Mouse (Mus musculus) heart, embryonic 11.5 days (tissue): ENCODE measurements around the gene Tomm20. TPM values are rescaled to one million over a fixed set of nuclear protein-coding genes. Genes with fewer than 3 reads are reported as not detected.

Source experiments
- ATAC-seq: fragments of 200-750 bp; cut with Nextera tagmentation; replicated peaks from 2 replicates; pipeline ENCODE4 v1.8.0; 2017; ENCODE audit warnings: moderate library complexity; ENCODE audit not compliant: insufficient number of reproducible peaks, low FRiP score, low TSS enrichment
- H3K27ac ChIP-seq: fragments of 300-500 bp; sonication (generic); 2 replicates; pipeline ENCODE4 v1.5.1; 2014; ENCODE audit warnings: mild to moderate bottlenecking, low read depth, low read length
- H3K27me3 ChIP-seq: fragments of 300-500 bp; sonication (generic); 2 replicates; pipeline ENCODE4 v1.6.1; 2014; ENCODE audit warnings: mild to moderate bottlenecking, low read length, mixed read lengths; ENCODE audit not compliant: control insufficient read depth, insufficient read depth
- H3K36me3 ChIP-seq: fragments of 300-500 bp; sonication (generic); 2 replicates; pipeline ENCODE4 v1.6.1; 2014; ENCODE audit warnings: mild to moderate bottlenecking, low read length, moderate library complexity, mixed read lengths; ENCODE audit not compliant: control insufficient read depth, insufficient read depth
- H3K4me1 ChIP-seq: fragments of 300-500 bp; sonication (generic); 2 replicates; pipeline ENCODE4 v1.6.1; 2014; ENCODE audit warnings: low read length; ENCODE audit not compliant: control insufficient read depth, insufficient read depth
- H3K4me2 ChIP-seq: fragments of 300-500 bp; sonication (generic); 2 replicates; pipeline ENCODE4 v1.6.1; 2014; ENCODE audit warnings: mild to moderate bottlenecking, moderate library complexity
- H3K4me3 ChIP-seq: fragments of 300-500 bp; sonication (generic); 2 replicates; pipeline ENCODE4 v1.5.1; 2014; ENCODE audit warnings: low read depth, low read length
- H3K9ac ChIP-seq: fragments of 300-500 bp; sonication (generic); 2 replicates; pipeline ENCODE4 v1.6.1; 2014; ENCODE audit warnings: mild to moderate bottlenecking, low read depth, low read length, moderate library complexity
- H3K9me3 ChIP-seq: fragments of 300-500 bp; sonication (generic); replicated peaks from 2 replicates; pipeline ENCODE4 v1.6.1; 2016; ENCODE audit warnings: low read length; ENCODE audit not compliant: control insufficient read depth
- WGBS: fragments of 180-500 bp; shearing (Covaris S2); extraction: QIAGEN DNeasy Blood & Tissue Kit; methylation state at CpG from one replicate; pipeline ENCODE4 v1.1.7; 2014; ENCODE audit not compliant: insufficient replicate concordance; 5-methylcytosine and 5-hydroxymethylcytosine counted together
- polyA plus RNA-seq: library from polyadenylated mRNA; unstranded; fragments of >200 nt; fragmentation: Nextera tagmentation; extraction: Ambion mirVana; gene quantifications from 2 replicates; pipeline ENCODE4 v1.2.1, GENCODE M21; 2014

Gene Tomm20
- polyA plus RNA-seq, 1 experiment from 2014 or later, result 237 TPM

DNA sequence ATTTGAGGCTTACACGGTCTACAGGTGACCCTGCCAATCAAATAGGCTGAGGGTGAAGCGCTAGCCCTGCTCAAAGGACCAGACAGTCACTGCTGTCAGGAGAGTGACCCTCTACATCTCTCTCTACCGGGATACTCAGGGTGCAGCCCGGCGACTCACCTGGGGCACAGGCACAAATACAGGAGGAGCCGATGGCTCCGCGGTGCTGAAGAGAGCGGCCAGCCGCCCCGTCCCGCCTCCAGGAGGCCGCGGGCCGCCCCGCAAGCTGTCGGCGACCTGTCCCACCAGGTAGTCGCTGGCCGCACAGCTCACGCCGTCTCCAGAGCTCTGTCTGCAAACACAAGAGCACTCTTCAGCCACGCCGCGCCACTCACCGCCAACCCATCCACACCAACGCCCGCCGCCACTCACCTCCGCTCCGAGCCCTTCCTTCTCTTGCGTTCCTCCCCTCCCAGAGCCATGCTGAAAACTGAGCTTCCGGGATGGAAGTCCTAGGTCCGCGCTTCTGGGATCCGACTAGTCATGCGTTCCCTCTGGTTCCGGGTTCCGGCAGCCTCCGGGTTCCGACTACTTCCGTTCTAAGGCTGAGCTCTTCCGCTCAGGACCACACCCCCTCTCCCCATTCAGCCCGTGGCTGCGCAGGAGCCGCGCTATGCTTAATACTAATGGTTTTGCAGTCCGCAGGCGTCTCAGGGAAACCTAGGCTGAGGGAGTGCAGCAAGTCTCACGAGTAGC lies 25.1 kb upstream of the Tomm20 start, which contains the start of gene Rbm34:
TSS of gene Rbm34 (minus strand) at position 493 of the 735 bp plus-strand sequence.
- ATAC-seq, result peak; percentile 95
- under 1% methylated on average over 49 of the region's 50 CpGs for WGBS
- peak within 1 kb of the TSS; percentile 94 for H3K4me2 ChIP-seq
- peaks cover 7% of the 10 kb centered on the region for H3K36me3 ChIP-seq
- peaks cover 2% of the 10 kb centered on the region; the same call in 1 of the 2 replicates for H3K4me1 ChIP-seq
- H3K27me3 ChIP-seq, result no peaks in the 10 kb centered on the region
- H3K27ac ChIP-seq, result peak within 1 kb of the TSS; percentile 68
- peak within 1 kb of the TSS; percentile 89 for H3K9ac ChIP-seq
- H3K4me3 ChIP-seq, result peak within 1 kb of the TSS; percentile 97
- no peaks in the 10 kb centered on the region for H3K9me3 ChIP-seq

DNA sequence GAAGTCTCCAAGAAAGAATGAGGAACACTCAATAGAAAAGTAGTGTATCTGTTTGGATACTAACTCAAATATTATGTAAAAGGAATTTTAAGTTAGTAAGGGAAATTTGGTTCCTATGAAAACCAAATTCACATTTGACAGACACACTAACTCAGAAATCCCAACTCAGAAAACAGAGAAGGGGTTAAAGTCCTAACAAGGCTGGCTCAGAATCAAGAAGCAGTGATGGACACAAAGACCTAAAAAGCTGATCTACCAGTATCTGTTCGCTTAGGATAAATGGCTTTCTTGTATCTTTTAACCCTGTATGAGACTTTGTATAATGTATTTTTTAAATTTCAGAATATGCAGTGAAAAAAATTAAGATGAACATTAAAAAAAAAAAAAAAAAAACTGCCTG lies 23.9 kb upstream of the Tomm20 start:
- Histone ChIP-seq H3K4me3 (no peak overlapping the region), H3K36me3 (peaks cover 11% of the 10 kb centered on the region), H3K27me3 (no peaks in the 10 kb centered on the region), H3K9me3 (no peaks in the 10 kb centered on the region), H3K4me2 (no peak overlapping the region), H3K27ac (no peak overlapping the region), H3K9ac (no peak overlapping the region), H3K4me1 (peaks cover 2% of the 10 kb centered on the region; the same call in 1 of the 2 replicates)
- no peak for ATAC-seq
- 82% methylated on average over 1 of the region's 1 CpGs for WGBS

DNA sequence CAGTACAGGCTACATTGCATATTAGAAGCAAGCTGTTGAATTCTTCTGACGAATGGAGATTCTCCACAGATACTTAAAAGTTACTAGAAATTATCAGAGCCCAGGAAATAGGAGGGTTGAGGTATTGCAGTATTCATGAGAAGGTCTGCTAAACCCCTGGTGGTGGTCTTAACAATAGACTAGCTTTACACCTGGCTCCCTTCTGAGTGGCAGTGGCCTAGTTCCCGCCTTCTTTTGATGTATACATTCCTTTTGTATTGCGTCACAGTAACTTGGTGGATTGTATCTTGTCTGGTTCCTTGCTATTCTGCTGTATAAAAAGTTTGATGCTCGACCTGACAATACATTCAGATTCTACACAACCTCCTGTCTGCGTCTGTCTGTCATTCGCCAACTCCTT lies 22.5 kb upstream of the Tomm20 start:
- Histone ChIP-seq H3K9ac (no peak overlapping the region), H3K4me2 (no peak overlapping the region), H3K4me3 (no peak overlapping the region), H3K36me3 (peaks cover 15% of the 10 kb centered on the region), H3K9me3 (no peaks in the 10 kb centered on the region), H3K27ac (no peak overlapping the region), H3K27me3 (no peaks in the 10 kb centered on the region), H3K4me1 (peaks cover 2% of the 10 kb centered on the region; the same call in 1 of the 2 replicates)
- 95% methylated on average over 6 of the region's 6 CpGs for WGBS
- ATAC-seq, result no peak

DNA sequence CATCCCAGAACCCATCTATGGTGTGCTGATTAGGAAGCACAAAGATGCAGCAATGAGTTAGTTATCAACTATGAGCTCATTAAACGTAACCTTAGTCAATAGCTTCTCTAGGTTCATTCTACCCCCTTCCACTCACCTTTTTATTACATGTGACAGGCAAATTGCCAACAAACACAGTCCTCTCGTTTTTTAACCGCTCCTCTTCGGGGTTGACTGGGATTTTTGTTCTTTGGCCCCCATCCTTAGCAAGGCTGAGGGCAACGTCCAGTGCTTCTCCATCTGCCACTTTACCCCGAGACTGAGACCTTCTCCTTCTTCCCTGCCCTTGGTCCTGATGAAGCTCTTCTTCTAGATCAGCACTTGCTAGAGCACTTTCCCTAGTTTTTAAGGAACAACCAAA lies 19.6 kb upstream of the Tomm20 start:
- Histone ChIP-seq H3K36me3 (peaks cover 22% of the 10 kb centered on the region), H3K4me2 (no peak overlapping the region), H3K27ac (no peak overlapping the region), H3K27me3 (no peaks in the 10 kb centered on the region), H3K9ac (no peak overlapping the region), H3K4me1 (0 out of 2 replicates have a peak, but pooled peaks cover 2% of the 10 kb centered on the region), H3K9me3 (no peaks in the 10 kb centered on the region), H3K4me3 (no peak overlapping the region)
- 86% methylated on average over 6 of the region's 6 CpGs for WGBS
- no peak for ATAC-seq

DNA sequence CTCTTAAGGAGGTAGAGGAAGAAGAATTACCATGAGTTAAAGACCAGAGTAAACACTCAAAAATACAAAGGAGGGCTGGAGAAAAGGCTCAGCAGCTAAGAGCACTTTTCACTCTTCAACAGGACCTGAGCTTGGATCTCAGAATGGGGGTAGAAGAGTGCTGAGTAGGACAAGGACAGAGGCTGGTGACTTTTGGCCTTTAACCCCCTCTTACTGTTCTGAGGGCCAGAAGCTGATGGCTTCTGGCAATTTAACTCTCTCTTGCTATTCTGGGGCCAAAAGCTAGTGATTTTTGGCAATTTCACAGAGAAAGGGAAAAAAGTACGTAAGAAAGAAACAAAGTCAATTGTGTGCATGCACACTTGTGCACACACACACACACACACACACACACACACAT lies 17.2 kb upstream of the Tomm20 start:
- no peaks in the 10 kb centered on the region for H3K4me1 ChIP-seq
- peaks cover 20% of the 10 kb centered on the region for H3K36me3 ChIP-seq
- no peak overlapping the region for H3K9ac ChIP-seq
- H3K4me2 ChIP-seq, result no peak overlapping the region
- no peaks in the 10 kb centered on the region for H3K27me3 ChIP-seq
- no peak overlapping the region for H3K4me3 ChIP-seq
- no peaks in the 10 kb centered on the region for H3K9me3 ChIP-seq
- 88% methylated on average over 1 of the region's 1 CpGs for WGBS
- ATAC-seq, result no peak
- H3K27ac ChIP-seq, result no peak overlapping the region

DNA sequence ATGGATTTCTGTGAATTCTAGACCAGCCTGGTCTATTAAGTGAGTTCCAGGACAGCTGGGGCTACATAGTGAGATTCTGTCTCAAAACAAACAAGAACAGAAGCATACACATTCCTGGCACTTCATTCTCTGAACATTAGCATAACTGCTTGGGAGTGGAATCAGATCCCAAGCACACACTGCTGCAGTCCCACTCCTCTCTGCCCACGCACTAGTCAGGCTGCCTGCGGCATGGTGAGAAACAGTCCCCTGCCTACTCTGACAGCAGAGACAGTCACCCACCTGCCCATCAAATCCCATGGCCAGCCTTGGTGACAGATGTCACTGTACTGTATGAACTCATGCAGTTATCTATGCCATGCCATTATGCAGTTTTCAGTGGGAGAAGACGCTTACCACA lies 15.9 kb upstream of the Tomm20 start:
- Histone ChIP-seq H3K27ac (no peak overlapping the region), H3K27me3 (no peaks in the 10 kb centered on the region), H3K4me1 (no peaks in the 10 kb centered on the region), H3K4me2 (no peak overlapping the region), H3K4me3 (no peak overlapping the region), H3K9ac (no peak overlapping the region), H3K36me3 (peaks cover 21% of the 10 kb centered on the region), H3K9me3 (no peaks in the 10 kb centered on the region)
- no peak for ATAC-seq
- WGBS, result 93% methylated on average over 3 of the region's 3 CpGs

DNA sequence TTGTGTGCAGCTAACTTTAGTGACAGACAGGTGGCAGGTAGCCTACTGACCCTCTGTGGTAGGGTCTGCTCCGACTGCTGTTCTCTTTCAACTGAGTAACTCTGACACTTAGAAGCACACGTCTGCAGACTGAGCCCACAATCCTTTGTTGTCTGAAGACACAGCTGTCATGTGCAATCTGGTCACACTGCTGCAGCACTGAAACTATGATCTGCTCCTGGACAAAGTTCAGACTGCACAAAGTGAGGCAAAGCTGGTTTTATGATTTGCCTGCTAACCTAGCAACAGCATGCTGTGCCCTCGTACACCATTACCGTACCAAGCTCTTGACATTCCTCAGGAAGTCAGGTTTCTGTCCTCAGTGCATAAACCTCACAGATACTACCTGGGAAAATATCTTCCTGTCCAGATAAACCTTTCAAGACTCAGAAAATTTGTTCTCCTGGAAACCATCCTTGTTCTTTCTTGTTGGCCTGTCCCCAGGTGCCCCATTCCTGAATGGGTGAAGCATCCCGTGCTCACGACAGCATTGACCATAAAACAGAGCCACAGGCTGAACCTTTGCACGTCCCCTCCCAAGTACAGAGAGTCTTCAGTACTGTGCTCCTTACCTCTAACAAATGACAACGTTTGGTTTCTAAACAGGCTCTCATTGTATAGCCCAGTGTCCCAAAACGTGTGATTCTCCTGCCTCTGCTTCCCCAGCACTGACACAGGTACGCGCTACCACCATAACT lies 6.4 kb upstream of the Tomm20 start:
- H3K27me3 ChIP-seq, result no peaks in the 10 kb centered on the region
- no peak overlapping the region for H3K27ac ChIP-seq
- no peaks in the 10 kb centered on the region for H3K4me1 ChIP-seq
- peaks cover 13% of the 10 kb centered on the region; the same call in 1 of the 2 replicates for H3K36me3 ChIP-seq
- H3K9ac ChIP-seq, result no peak overlapping the region
- no peak for ATAC-seq
- no peak overlapping the region for H3K4me3 ChIP-seq
- H3K9me3 ChIP-seq, result no peaks in the 10 kb centered on the region
- WGBS, result 86% methylated on average over 11 of the region's 11 CpGs
- no peak overlapping the region for H3K4me2 ChIP-seq

DNA sequence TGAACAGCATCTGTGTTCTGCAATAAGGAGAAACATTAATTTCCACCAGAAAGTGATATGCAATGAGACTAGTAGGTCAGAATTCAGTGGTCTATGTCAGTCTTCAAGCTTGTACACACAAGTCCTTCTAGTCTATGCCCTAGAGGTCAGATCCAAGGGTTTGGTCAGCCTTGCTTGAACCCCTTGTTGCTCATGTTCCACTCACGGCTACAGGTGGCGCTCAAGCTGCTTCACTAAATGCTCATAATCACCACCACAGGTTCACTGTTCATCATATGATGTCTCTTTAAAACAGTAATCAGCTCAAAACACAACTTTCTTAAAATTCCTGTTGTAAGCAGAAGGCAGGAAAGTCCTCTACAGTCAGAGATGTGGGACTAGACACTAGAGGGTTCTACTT lies 3.9 kb upstream of the Tomm20 start:
- Histone ChIP-seq H3K9me3 (no peaks in the 10 kb centered on the region), H3K4me3 (no peak overlapping the region), H3K27me3 (no peaks in the 10 kb centered on the region), H3K9ac (no peak overlapping the region), H3K4me1 (no peaks in the 10 kb centered on the region), H3K4me2 (no peak overlapping the region), H3K36me3 (peaks cover 11% of the 10 kb centered on the region; the same call in 1 of the 2 replicates), H3K27ac (no peak overlapping the region)
- 78% methylated on average over 2 of the region's 2 CpGs for WGBS
- no peak for ATAC-seq
